Mouse (Mus musculus) megakaryocyte, adult 5-6 weeks (primary cell): Measurements from ENCODE around the gene Rptor. TPM values are rescaled to one million over a fixed set of nuclear protein-coding genes. Genes with fewer than 3 reads are reported as not detected.

Experiments
- ATAC-seq: 2 replicates; pipeline ENCODE4 v1.8.0; 2016; ENCODE audit warnings: mild to moderate bottlenecking, inconsistent platforms; ENCODE audit not compliant: poor library complexity, severe bottlenecking
- total RNA-seq, 2 experiments: library from RNA; stranded (forward) in 1 of 2; stranded (reverse) in 1 of 2; fragments of 153-499, 151-499 nt in 1 of 2; fragments of 221-1000, 200-1000 nt in 1 of 2; gene quantifications; 2 replicates each; pipeline versions ENCODE4 v1.2.3 to v1.2.4; 2015 to 2017

Rptor gene
- total RNA-seq, 2 experiments from 2014 or later = 7.1 to 11.8 TPM

- peak; percentile 96 for ATAC-seq
Measured at GRCm38 (mm10) chr11:119925176-119925575, 322.5 kb downstream of the Rptor start.

DNA sequence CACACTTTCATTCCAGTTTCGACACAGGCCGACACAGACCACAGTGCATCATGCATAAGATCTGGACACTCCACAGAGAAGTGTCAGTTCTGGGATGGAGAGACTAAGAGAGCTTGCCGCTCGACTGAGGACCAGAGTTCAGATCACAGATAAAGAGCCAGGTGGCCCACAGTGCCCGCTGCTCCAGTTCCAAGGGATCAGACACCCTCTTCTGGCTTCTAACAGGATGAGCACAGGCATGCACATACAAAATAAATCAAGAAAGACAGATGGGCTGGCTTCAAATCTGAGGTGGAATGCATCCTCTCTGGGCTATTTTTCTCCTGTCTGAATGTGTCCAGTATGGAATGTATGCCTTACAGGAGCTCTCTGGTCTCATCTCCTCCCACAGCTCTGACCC is 324.1 kb downstream of the Rptor start:
- ATAC-seq = no peak

DNA sequence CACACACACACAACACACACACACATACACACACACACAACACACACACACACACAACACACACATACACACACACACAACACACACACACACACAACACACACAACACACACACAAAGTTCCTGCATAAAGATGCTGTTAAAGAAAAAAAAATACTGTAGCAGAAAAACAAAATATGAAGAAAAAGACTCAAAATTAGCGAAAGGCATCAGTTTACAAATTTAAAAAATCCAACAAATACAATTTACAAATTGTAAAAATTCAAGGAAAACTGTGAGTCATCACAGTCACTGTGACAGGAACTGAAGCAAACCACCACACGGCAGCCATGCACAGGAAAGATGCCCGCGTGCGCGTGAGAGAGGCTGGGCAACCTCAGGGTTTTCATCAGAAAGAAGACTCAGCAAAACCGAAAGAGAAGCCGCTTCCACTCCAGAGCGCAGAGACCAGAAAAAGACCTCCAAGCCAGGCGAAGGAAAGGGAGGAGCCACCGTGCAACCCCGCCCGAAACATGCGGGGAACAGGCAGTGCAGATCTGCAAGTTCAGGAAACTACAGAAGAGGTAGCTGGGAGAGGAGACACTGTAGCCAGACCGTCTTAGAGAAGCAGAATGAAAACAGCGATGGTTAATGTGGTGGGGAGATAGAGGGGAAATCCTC is 325.4 kb downstream of the Rptor start:
- ATAC-seq = peak; percentile 65

DNA sequence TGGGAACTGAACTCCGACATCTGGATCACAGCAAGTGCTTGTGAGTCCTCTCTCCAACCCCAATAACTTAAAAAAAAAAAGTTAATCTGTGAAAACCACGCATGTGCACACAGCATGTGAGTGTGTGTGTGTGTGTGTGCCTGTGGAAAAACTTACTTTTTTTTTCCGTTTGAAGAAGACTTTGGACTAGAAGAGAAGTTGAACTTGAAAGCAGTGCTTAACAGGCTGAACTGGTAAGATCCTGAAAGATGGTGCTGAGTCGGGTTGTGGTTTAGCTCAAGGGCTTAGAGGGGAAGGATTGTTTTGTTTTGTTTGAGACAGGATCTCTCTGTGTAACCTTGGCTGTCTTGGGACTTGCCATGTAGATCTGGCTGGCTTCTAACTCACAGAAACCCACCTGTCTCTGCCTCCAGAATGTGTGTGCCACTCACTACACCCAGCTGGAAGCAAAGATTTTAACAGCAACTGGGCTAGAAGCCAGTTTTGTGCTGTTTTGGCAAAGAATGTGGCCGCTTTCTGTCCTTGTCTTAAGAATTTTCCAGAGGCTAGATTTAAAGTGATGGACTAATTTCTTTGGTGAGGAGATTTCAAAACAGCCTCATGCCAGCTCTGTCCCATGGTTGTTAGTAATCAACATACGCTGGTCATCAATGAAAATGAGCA is 327.0 kb downstream of the Rptor start:
- ATAC-seq = no peak

DNA sequence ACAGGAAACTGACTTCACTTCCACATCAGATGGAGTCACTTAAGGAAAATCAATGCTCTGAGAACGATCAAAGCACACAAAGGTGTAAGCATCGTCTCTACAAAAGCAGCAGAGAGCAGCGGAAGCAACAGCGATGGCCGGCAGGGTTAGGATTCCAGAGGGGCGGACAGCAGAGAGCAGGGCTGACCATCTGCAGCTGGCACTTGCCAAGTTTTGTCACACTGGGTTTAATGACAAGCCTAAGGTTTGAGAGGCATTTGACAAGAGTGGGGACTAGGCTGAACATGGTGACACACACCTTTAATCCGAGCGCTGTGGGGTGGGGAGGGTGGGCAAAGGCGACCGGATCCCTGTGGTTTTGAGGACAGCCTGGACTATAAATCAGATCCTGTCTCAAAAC is 329.1 kb downstream of the Rptor start:
- no peak for ATAC-seq

DNA sequence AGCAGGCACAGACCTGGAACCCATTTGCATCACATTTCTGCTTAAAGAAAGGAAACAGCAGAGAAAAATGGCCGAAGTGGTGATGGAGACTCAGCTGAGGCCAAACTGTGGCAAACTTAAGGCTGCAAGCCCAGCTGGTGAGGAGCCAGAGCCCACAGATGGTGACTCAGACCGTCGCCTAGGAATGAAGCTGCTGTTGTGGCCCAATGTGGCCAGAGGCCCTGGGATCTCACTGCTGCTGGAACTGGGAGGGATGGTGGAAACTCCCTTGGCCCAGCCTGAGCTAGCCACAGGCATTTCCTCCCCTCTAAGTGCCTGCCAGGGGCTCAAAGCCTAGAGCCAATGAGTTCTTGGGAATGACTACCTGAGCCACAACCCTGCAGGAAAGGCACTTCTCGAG is 330.4 kb downstream of the Rptor start:
- no peak for ATAC-seq

DNA sequence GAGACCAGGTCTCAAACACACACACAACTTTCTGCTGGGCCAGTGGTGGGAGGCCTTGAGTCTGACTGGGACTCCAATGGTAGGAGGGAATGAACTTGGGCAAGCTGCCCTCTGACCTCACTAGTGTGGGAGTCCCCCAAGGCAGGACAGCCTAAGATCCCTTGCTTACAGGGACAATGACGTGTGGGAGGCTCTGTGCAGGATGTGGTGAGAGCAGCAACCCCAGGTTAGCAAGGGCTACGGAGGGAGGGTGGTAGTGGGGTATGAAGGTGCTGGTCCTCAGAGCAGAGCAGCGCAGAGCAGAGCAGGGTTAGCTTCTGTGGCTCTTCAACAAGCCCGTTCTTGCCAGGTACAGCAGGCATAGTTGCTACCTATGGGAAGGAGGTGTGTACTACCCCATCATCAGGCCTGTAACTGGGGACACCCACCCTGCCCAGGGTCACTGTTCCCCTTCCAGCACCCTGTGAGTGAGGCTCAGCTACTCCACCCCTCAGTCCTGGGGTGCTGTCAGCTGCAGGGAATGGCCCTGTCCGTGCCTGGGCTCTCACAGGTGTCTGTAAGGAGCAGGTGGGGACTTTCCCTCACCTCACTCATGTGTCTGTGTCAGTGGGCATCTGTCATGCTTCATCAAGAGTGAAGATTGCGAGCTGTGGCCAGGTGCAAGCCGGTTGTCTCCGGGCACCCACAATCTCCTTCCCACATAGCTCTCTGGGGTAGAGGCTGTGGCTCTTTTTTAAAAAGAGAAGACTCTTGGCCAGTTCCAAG is 331.3 kb downstream of the Rptor start:
- peak; percentile 23 for ATAC-seq

DNA sequence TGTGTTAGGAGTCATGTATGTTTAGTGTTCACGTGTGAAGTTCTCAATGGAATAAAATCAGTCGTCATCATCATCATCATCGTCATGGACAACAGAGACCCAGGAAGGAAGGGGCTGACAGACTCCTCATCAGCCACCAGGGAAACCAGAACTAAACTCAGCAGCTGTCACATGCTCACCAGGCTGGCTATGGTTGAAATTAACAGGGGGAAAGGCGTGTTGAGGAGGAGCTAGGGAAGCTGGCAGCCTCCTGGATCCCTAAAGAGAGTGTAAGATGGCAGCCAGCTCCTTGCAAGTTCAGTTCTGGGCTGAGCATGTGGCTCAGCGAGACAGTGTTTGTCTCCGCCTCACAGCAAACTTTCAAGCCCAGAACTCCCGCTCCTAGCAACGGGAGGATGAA is 332.1 kb downstream of the Rptor start:
- ATAC-seq = no peak

- peak; percentile 44 for ATAC-seq
Measured at GRCm38 (mm10) chr11:119935457-119935856, 332.8 kb downstream of the Rptor start.

DNA sequence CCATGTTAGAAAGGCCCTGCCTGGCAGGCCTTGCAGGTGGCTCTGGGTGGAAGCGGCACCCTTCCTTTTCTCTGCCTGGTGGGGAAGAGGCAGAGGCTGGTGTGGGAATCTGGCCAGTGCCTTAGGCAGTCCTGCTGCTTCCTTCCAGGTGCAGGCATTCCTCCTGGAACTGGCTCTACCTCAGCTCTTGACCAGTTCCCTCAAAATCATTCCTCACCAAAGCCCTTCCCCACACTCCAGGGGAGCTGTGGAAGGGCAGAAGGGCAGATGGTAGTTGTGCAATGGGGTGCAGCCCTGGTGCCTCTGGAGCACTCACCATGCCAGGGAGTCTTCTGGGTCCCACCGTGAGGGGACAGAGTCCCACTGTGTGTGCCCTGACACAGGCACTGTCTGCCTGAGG is 333.8 kb downstream of the Rptor start:
- ATAC-seq = no peak

DNA sequence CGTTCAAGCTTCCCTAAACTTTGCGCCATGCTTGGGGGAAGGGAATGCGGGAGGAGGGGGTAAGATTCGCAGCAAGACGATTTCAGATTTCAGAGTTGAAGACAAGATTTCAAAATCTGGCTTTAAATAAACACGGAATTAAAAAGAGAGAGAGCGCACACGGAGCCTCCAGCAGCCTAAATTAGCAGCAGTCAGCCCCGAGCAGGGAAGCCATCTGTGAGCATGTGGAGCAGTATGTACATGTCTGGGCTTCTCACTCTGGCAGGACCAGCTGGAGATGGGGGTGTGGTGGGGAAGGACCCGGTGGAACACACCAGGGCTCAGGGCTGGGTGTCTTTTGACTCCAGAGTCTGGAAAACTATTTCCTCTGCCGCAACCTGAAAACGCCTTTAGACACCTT is 334.5 kb downstream of the Rptor start:
- ATAC-seq = no peak

DNA sequence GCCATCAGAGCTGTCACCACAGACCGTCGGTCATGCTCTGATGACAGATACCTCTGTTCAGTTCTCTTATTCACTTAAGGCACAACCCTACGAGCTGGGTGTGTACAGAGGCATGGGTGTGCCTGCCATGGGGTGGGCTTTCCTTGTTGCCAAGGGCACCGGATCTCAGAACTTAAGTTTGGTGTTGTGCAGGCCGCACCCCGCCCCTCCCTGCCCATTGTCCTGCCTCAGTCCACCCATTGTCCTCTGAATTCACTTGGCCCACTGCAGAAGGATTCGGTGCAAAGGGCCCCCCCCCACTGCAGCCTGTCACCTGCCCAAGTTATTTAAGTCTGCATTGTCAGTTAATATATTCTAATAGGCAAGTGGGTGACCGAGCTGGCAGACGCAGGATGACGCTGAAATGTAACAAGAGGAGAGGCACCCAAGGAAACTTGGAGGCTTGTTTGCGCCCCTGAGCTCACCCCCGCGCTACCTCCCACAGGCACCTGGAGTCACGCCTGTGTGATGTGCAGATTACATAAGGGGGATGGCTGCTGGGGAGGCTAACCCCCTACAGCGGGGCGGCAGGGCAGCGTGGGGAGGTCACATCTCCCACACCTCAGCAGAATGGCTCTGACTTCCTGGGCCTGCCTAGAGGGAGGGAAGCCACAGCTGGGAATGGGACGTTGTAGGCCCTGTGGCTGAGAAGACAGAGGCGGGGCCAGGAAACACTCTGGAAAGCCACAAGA is 335.2 kb downstream of the Rptor start:
- no peak for ATAC-seq

- no peak for ATAC-seq
Measured at GRCm38 (mm10) chr11:119939073-119939710, 336.5 kb downstream of the Rptor start.

DNA sequence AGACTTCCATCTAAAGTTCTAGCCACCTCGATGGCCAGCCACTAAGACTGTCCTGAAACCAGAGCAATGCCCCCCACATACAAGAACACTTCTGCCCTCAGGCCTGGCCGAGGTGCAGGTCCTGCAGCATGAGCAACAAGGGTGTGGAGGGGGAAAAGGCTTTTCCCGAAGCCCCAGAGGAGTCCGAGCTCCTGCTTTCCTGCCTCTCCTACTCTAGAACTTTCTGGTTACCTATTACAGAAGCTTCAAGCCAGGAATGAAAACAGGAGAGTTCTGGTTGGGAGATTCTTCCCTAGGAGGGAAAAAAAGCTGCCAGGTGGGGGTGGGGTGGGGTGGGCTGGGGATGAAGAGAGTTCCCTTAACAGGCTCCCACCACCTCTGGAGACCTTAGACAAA is 337.0 kb downstream of the Rptor start:
- ATAC-seq = no peak

DNA sequence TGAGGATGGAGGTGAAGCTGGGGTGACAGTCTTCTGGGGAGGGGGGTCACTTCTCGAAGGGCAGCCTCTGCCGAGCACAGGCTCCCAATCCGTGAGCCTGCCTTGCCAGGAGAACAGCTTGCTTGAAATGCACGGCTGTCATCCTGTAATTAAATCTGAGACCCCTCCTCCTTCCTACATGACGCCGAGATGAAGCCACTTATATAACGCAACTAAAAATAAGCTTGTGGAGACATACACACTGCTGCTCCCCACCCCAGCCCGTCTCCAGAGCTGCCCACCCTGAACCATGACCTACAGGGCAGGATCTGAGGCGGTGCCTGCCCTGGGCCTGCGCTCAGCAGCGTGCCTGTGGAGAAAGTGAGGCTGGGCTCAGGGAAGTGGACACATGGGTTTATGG is 337.4 kb downstream of the Rptor start:
- no peak for ATAC-seq

DNA sequence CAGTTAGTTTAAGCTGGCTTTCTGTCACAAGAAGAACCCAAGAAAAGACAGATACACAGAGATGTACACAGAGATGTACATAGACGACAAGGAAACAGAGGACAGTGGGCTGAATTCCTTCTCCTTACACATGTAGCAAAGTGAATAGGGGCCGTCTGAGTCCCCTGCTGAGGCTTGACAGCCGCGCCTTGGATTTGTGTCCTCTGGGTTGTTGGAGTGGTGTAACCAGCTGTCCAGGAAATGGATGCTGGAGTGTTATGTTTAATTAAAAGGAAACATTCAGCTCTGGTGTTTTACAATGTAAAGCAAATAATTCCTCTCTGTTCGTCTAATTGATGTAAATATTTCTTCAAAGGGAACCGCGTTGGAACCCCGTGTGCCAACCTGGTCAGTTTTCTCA is 339.1 kb downstream of the Rptor start:
- ATAC-seq = no peak

DNA sequence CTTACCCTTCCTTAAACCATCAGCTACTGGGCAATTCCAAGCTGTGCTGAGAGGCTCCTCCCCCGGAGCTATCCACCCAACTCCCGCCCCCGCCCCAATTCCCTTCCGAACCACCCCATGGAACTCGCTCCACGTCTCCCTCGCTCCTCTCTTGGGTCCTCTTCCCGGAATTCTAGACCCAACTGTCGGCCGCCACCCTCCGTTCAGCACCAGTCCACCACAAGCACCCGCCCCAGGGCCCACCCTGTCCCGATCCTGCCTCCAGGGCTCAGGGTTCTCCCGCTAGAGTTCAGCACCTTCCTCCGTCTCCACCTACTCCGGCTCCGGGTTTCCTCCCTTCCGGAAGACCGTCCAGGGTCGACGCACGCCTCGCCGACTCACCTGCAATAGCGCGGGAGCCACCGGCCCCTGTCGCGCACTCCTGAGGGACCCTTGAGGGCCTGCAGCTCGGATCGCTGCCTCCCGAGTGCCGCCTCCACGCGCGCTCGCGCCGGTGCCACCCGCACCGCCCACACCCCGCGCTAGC is 339.6 kb downstream of the Rptor start:
- ATAC-seq = no peak

DNA sequence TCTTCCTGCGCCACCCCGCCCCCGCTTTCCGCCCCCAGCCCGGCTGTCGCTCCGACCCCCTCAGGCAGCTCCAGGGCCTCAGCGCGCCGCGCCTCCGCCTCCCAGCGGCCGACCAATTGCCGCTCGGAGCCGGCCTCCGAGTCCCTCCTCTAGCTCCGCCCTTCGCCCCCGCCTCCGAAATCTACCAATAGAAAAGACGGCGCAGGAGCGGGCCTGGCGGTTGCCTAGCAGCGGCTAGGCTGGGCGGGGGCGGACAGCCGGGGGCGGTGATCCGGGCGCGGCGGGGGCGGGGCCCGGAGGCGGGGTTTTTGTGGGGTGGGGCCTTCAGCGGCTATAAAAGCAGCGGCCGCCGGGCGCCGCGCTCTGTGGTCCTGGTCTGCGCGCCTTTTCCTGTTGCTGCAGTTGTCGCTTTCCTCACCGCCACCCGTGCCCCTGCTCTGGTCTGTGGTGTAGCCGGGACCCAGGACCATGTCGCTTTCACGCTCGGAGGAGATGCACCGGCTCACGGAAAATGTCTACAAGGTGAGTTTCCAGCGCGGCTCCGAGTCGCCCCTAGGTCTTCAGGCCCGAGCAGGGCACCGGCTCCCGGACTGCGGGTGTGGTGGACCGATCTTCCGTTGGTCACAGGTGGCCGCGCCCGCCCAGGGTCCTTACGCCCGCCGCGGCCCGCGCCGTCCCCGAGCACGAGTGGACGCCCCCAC is 340.2 kb downstream of the Rptor start, which contains the start of gene Baiap2:
Baiap2 (plus strand) TSS at position 37 of the 701 bp plus-strand sequence.
- peak; percentile 93 for ATAC-seq

- ATAC-seq = peak; percentile 6; the same call in 1 of the 2 replicates
Measured at GRCm38 (mm10) chr11:119943428-119943988, 340.8 kb downstream of the Rptor start.

- ATAC-seq = no peak
Measured at GRCm38 (mm10) chr11:119945343-119945742, 342.6 kb downstream of the Rptor start.
